Mouse (Mus musculus) CH12.LX (cell line): Measurements from ENCODE around the gene Cyb561.

ENCODE experiments used
- HCFC1 ChIP-seq: IDR thresholded peaks from 2 replicates; pipeline ENCODE4 v1.6.1; 2012; ENCODE audit warnings: low read depth, mild to moderate bottlenecking, inconsistent platforms, low read length, improper control_type of control experiment
- PAX5 ChIP-seq: IDR thresholded peaks from 2 replicates; pipeline ENCODE4 v1.6.1; 2012; ENCODE audit warnings: low read length, inconsistent platforms, mixed read lengths
- POLR2A ChIP-seq: IDR thresholded peaks from 2 replicates; pipeline ENCODE4 v1.6.1; 2011; ENCODE audit warnings: low read depth, mild to moderate bottlenecking, improper control_type of control experiment, low read length
- POLR2AphosphoS2 ChIP-seq: IDR thresholded peaks from 2 replicates; pipeline ENCODE4 v1.6.1; 2011; ENCODE audit warnings: low read depth, low read length, improper control_type of control experiment

GRCm38 (mm10) chr11:105927065-105928030, 25.8 kb downstream of the Cyb561 start:
- TF ChIP-seq HCFC1 = no peak
- TF ChIP-seq PAX5 = no peak
- no peak for TF ChIP-seq POLR2A
- TF ChIP-seq POLR2AphosphoS2 = no peak
